Mouse (Mus musculus): ENCODE results near the gene Acin1.
"Not testable (repeated sequence)": the region's sequence is repeated elsewhere in the genome, so short reads cannot be mapped to it uniquely, and the experiment has no call there.

The Acin1 gene

GRCm38 (mm10) chr14:54642224-54642944 lies 44.3 kb downstream of the Acin1 start:
- no peak for DNase-seq (ENCODE audit: low read depth)

GRCm38 (mm10) chr14:54641305-54641969 lies 45.3 kb downstream of the Acin1 start, which contains the start of gene Cdh24:
TSS of gene Cdh24 (minus strand) at chr14:54641364.
- DNase-seq (ENCODE audit: low read depth) = peak; percentile 37

GRCm38 (mm10) chr14:54640946-54641304 lies 45.8 kb downstream of the Acin1 start, which contains the start of gene Gm17606:
TSS of gene Gm17606 (plus strand) at chr14:54640952.
- no peak for DNase-seq (ENCODE audit: low read depth)

- DNase-seq (ENCODE audit: low read depth) = no peak
These were observed 46.6 kb downstream of the Acin1 start for GRCm38 (mm10) chr14:54640121-54640520.

- no peak for DNase-seq (ENCODE audit: low read depth)
These were observed 48.5 kb downstream of the Acin1 start for GRCm38 (mm10) chr14:54638210-54638609.

GRCm38 (mm10) chr14:54636954-54637353 lies 49.8 kb downstream of the Acin1 start:
- no peak for DNase-seq (ENCODE audit: low read depth)

GRCm38 (mm10) chr14:54634182-54634581 lies 52.5 kb downstream of the Acin1 start:
- DNase-seq (ENCODE audit: low read depth) = no peak

- no peak for DNase-seq (ENCODE audit: low read depth)
These were observed 54.5 kb downstream of the Acin1 start for GRCm38 (mm10) chr14:54632252-54632651.

- no peak for DNase-seq (ENCODE audit: low read depth)
These were observed 55.5 kb downstream of the Acin1 start for GRCm38 (mm10) chr14:54631240-54631599.

GRCm38 (mm10) chr14:54630583-54631239 lies 56.0 kb downstream of the Acin1 start:
- DNase-seq (ENCODE audit: low read depth) = no peak

GRCm38 (mm10) chr14:54629797-54630196 lies 56.9 kb downstream of the Acin1 start:
- no peak for DNase-seq (ENCODE audit: low read depth)

- no peak for DNase-seq (ENCODE audit: low read depth)
These were observed 58.6 kb downstream of the Acin1 start for GRCm38 (mm10) chr14:54628103-54628502.

GRCm38 (mm10) chr14:54624976-54625375 lies 61.8 kb downstream of the Acin1 start:
- DNase-seq (ENCODE audit: low read depth) = no peak

GRCm38 (mm10) chr14:54623334-54623733 lies 63.4 kb downstream of the Acin1 start:
- DNase-seq (ENCODE audit: low read depth) = no peak

GRCm38 (mm10) chr14:54621133-54621532 lies 65.6 kb downstream of the Acin1 start, which contains the start of gene Psmb11:
TSS of gene Psmb11 (plus strand) at chr14:54621433.
- no peak for DNase-seq (ENCODE audit: low read depth)

GRCm38 (mm10) chr14:54617897-54618365 lies 68.8 kb downstream of the Acin1 start, which contains the start of gene Psmb5:
TSS of gene Psmb5 (minus strand) at chr14:54618022.
- DNase-seq (ENCODE audit: low read depth) = peak; percentile 86

- DNase-seq (ENCODE audit: low read depth) = no peak
These were observed 69.4 kb downstream of the Acin1 start for GRCm38 (mm10) chr14:54617152-54617896.

GRCm38 (mm10) chr14:54616226-54616825 lies 70.4 kb downstream of the Acin1 start:
- DNase-seq (ENCODE audit: low read depth) = no peak

- DNase-seq (ENCODE audit: low read depth) = not testable (repeated sequence)
These were observed 72.6 kb downstream of the Acin1 start for GRCm38 (mm10) chr14:54614130-54614529.

GRCm38 (mm10) chr14:54610648-54611047 lies 76.1 kb downstream of the Acin1 start:
- DNase-seq (ENCODE audit: low read depth) = no peak

- DNase-seq (ENCODE audit: low read depth) = no peak
These were observed 76.8 kb downstream of the Acin1 start for GRCm38 (mm10) chr14:54609962-54610361.

- DNase-seq (ENCODE audit: low read depth) = no peak
These were observed 77.5 kb downstream of the Acin1 start for GRCm38 (mm10) chr14:54609245-54609644.

Data from fibroblast of lung, adult 2 months (primary cell).